Mouse (Mus musculus): Measurements from ENCODE around the gene Prx. TPM values are rescaled to one million over a fixed set of nuclear protein-coding genes. Genes with fewer than 3 reads are reported as not detected.

Gene Prx
- polyA plus RNA-seq, 1 experiment from 2014 or later, result 1.5 TPM

- Histone ChIP-seq H3K9me3 (replicated peaks; ENCODE audit: control insufficient read depth, low read length, poor library complexity, severe bottlenecking) (no peaks in the 10 kb centered on the region), H3K27ac (ENCODE audit: low read length) (no peak overlapping the region), H3K4me3 (ENCODE audit: low read depth, low read length) (no peak overlapping the region), H3K4me2 (ENCODE audit: low read length) (no peak overlapping the region), H3K27me3 (ENCODE audit: control insufficient read depth, insufficient read depth, low read depth, low read length) (no peaks in the 10 kb centered on the region), H3K9ac (ENCODE audit: low read depth, low read length) (no peak overlapping the region), H3K4me1 (ENCODE audit: control insufficient read depth, insufficient read depth, low read length) (peaks cover 18% of the 10 kb centered on the region), H3K36me3 (ENCODE audit: control insufficient read depth, insufficient read depth, low read length) (no peaks in the 10 kb centered on the region)
- WGBS, result 76% methylated on average over 6 of the region's 6 CpGs
- no peak for ATAC-seq
Measured at GRCm38 (mm10) chr7:27549597-27549996, 50.5 kb downstream of the Prx start.

- 63% methylated on average over 5 of the region's 5 CpGs for WGBS
Measured at GRCm38 (mm10) chr7:27552070-27552469, 52.9 kb downstream of the Prx start.

GRCm38 (mm10) chr7:27552931-27553513, 53.9 kb downstream of the Prx start, which contains the start of the genes Pld3 and 2310022A10Rik:
Gene Pld3, minus strand, starts transcription at chr7:27553218.
Gene 2310022A10Rik, plus strand, starts transcription at chr7:27553233.
- Histone ChIP-seq H3K9ac (ENCODE audit: low read depth, low read length) (peak within 1 kb of the TSS; percentile 89), H3K4me1 (ENCODE audit: control insufficient read depth, insufficient read depth, low read length) (peaks cover 22% of the 10 kb centered on the region), H3K4me2 (ENCODE audit: low read length) (peak within 1 kb of the TSS; percentile 91), H3K9me3 (replicated peaks; ENCODE audit: control insufficient read depth, low read length, poor library complexity, severe bottlenecking) (no peaks in the 10 kb centered on the region), H3K27me3 (ENCODE audit: control insufficient read depth, insufficient read depth, low read depth, low read length) (no peaks in the 10 kb centered on the region), H3K4me3 (ENCODE audit: low read depth, low read length) (peak within 1 kb of the TSS; percentile 82), H3K27ac (ENCODE audit: low read length) (peak within 1 kb of the TSS; percentile 47), H3K36me3 (ENCODE audit: control insufficient read depth, insufficient read depth, low read length) (no peaks in the 10 kb centered on the region; the same call in 1 of the 2 replicates)
- peak; percentile 99 for ATAC-seq
- WGBS, result 0% methylated on average over 41 of the region's 41 CpGs

More at GRCm38 (mm10) chr7:27552070-27552469, 52.9 kb downstream of the Prx start:
- Histone ChIP-seq H3K27ac (ENCODE audit: low read length) (no peak overlapping the region), H3K9ac (ENCODE audit: low read depth, low read length) (peak overlapping the region; percentile 89), H3K4me3 (ENCODE audit: low read depth, low read length) (peak overlapping the region; percentile 82), H3K27me3 (ENCODE audit: control insufficient read depth, insufficient read depth, low read depth, low read length) (no peaks in the 10 kb centered on the region), H3K36me3 (ENCODE audit: control insufficient read depth, insufficient read depth, low read length) (no peaks in the 10 kb centered on the region; the same call in 1 of the 2 replicates), H3K4me1 (ENCODE audit: control insufficient read depth, insufficient read depth, low read length) (peaks cover 22% of the 10 kb centered on the region), H3K9me3 (replicated peaks; ENCODE audit: control insufficient read depth, low read length, poor library complexity, severe bottlenecking) (no peaks in the 10 kb centered on the region), H3K4me2 (ENCODE audit: low read length) (peak overlapping the region; percentile 91)
- ATAC-seq, result no peak

- Histone ChIP-seq H3K27ac (ENCODE audit: low read length) (no peak overlapping the region), H3K4me1 (ENCODE audit: control insufficient read depth, insufficient read depth, low read length) (no peaks in the 10 kb centered on the region), H3K4me2 (ENCODE audit: low read length) (no peak overlapping the region), H3K9me3 (replicated peaks; ENCODE audit: control insufficient read depth, low read length, poor library complexity, severe bottlenecking) (no peaks in the 10 kb centered on the region), H3K36me3 (ENCODE audit: control insufficient read depth, insufficient read depth, low read length) (peaks cover 24% of the 10 kb centered on the region), H3K9ac (ENCODE audit: low read depth, low read length) (no peak overlapping the region), H3K27me3 (ENCODE audit: control insufficient read depth, insufficient read depth, low read depth, low read length) (no peaks in the 10 kb centered on the region), H3K4me3 (ENCODE audit: low read depth, low read length) (no peak overlapping the region)
- WGBS, result 82% methylated on average over 8 of the region's 8 CpGs
- no peak for ATAC-seq
Measured at GRCm38 (mm10) chr7:27560291-27560887, 61.3 kb downstream of the Prx start.

- no peak for ATAC-seq
- Histone ChIP-seq H3K4me1 (ENCODE audit: control insufficient read depth, insufficient read depth, low read length) (no peaks in the 10 kb centered on the region), H3K4me2 (ENCODE audit: low read length) (no peak overlapping the region), H3K4me3 (ENCODE audit: low read depth, low read length) (no peak overlapping the region), H3K9ac (ENCODE audit: low read depth, low read length) (no peak overlapping the region), H3K27me3 (ENCODE audit: control insufficient read depth, insufficient read depth, low read depth, low read length) (no peaks in the 10 kb centered on the region), H3K27ac (ENCODE audit: low read length) (no peak overlapping the region), H3K36me3 (ENCODE audit: control insufficient read depth, insufficient read depth, low read length) (peaks cover 25% of the 10 kb centered on the region), H3K9me3 (replicated peaks; ENCODE audit: control insufficient read depth, low read length, poor library complexity, severe bottlenecking) (no peaks in the 10 kb centered on the region)
- 100% methylated on average over 1 of the region's 1 CpGs for WGBS
Measured at GRCm38 (mm10) chr7:27560978-27561377, 61.9 kb downstream of the Prx start.

Other genes starting within 250 kb of the Prx start
- gene Numbl, start 240.9 kb upstream of the Prx start, polyA plus RNA-seq (2015; fragmentation: Nextera tagmentation; extraction: Ambion mirVana), result 51.2 and 53.6 TPM in 2 replicates
- gene Ltbp4, start 161.6 kb upstream of the Prx start, polyA plus RNA-seq (2015; fragmentation: Nextera tagmentation; extraction: Ambion mirVana), result 14.1 and 14.3 TPM in 2 replicates
- gene Shkbp1, start 143.3 kb upstream of the Prx start, polyA plus RNA-seq (2015; fragmentation: Nextera tagmentation; extraction: Ambion mirVana), result 47.4 and 55.1 TPM in 2 replicates
- not detected in 2 replicates for gene Gm20479, start 141.9 kb upstream of the Prx start, polyA plus RNA-seq (2015; fragmentation: Nextera tagmentation; extraction: Ambion mirVana)
- 3.1 and 4.4 TPM in 2 replicates for gene Sptbn4, start 51.6 kb upstream of the Prx start, polyA plus RNA-seq (2015; fragmentation: Nextera tagmentation; extraction: Ambion mirVana)
- 13.2 and 15.1 TPM in 2 replicates for gene Blvrb, start 51.3 kb upstream of the Prx start, polyA plus RNA-seq (2015; fragmentation: Nextera tagmentation; extraction: Ambion mirVana)
- 7.1 and 8.4 TPM in 2 replicates for gene Sertad3, start 25.6 kb upstream of the Prx start, polyA plus RNA-seq (2015; fragmentation: Nextera tagmentation; extraction: Ambion mirVana)
- gene Sertad1, start 12.4 kb upstream of the Prx start, polyA plus RNA-seq (2015; fragmentation: Nextera tagmentation; extraction: Ambion mirVana), result 7.0 and 9.2 TPM in 2 replicates
- 0.86 and 0.88 TPM in 2 replicates for gene Hipk4, start 23.9 kb downstream of the Prx start, polyA plus RNA-seq (2015; fragmentation: Nextera tagmentation; extraction: Ambion mirVana)
- gene Pld3, start 53.9 kb downstream of the Prx start, polyA plus RNA-seq (2015; fragmentation: Nextera tagmentation; extraction: Ambion mirVana), result 171 and 225 TPM in 2 replicates
- gene 2310022A10Rik, start 53.9 kb downstream of the Prx start, polyA plus RNA-seq (2015; fragmentation: Nextera tagmentation; extraction: Ambion mirVana), result 35.6 and 37.5 TPM in 2 replicates
- 49.9 and 57.0 TPM in 2 replicates for gene Akt2, start 92.2 kb downstream of the Prx start, polyA plus RNA-seq (2015; fragmentation: Nextera tagmentation; extraction: Ambion mirVana)
- 75.0 and 84.4 TPM in 2 replicates for gene Ttc9b, start 154.6 kb downstream of the Prx start, polyA plus RNA-seq (2015; fragmentation: Nextera tagmentation; extraction: Ambion mirVana)
- gene Map3k10, start 175.3 kb downstream of the Prx start, polyA plus RNA-seq (2015; fragmentation: Nextera tagmentation; extraction: Ambion mirVana), result 15.4 and 16.9 TPM in 2 replicates
- gene Zfp607b, start 190.0 kb downstream of the Prx start, polyA plus RNA-seq (2015; fragmentation: Nextera tagmentation; extraction: Ambion mirVana), result 16.7 and 19.1 TPM in 2 replicates
- gene Zfp60, start 232.1 kb downstream of the Prx start, polyA plus RNA-seq (2015; fragmentation: Nextera tagmentation; extraction: Ambion mirVana), result 111 and 125 TPM in 2 replicates